Mouse (Mus musculus) kidney, embryonic 16.5 days (tissue): ENCODE measurements at regions not wholly inside any gene's neighbourhood (a gene's known extent, or its start where the extent isn't known, plus 50 kb on each side); places are given as distances from the start of the nearest gene placed in this dataset.
"Not testable (repeated sequence)": the region's sequence is repeated elsewhere in the genome, so short reads cannot be mapped to it uniquely, and the experiment has no call there.

Experiments
- ATAC-seq: fragments of 200-750 bp; cut with Nextera tagmentation; 2 replicates; pipeline ENCODE4 v1.8.0; 2017; ENCODE audit warnings: moderate TSS enrichment; ENCODE audit not compliant: low FRiP score, low TSS enrichment
- H3K27ac ChIP-seq: fragments of 300-500 bp; sonication (generic); 2 replicates; pipeline ENCODE4 v1.5.1; 2014; ENCODE audit warnings: low read length
- H3K27me3 ChIP-seq: fragments of 300-500 bp; sonication (generic); 2 replicates; pipeline ENCODE4 v1.6.1; 2014; ENCODE audit warnings: low read length, control low read depth, mixed read lengths; ENCODE audit not compliant: insufficient read depth
- H3K36me3 ChIP-seq: fragments of 300-500 bp; sonication (generic); 2 replicates; pipeline ENCODE4 v1.6.1; 2014; ENCODE audit warnings: low read length, control low read depth, mixed read lengths; ENCODE audit not compliant: insufficient read depth
- H3K4me1 ChIP-seq: fragments of 300-500 bp; sonication (generic); 2 replicates; pipeline ENCODE4 v1.6.1; 2014; ENCODE audit warnings: low read length, control low read depth, mixed read lengths; ENCODE audit not compliant: insufficient read depth
- H3K4me2 ChIP-seq: fragments of 300-500 bp; sonication (generic); replicated peaks from 2 replicates; pipeline ENCODE4 v1.6.1; 2014; ENCODE audit warnings: low read depth, low read length
- H3K4me3 ChIP-seq: fragments of 300-500 bp; sonication (generic); 2 replicates; pipeline ENCODE4 v1.5.1; 2014; ENCODE audit warnings: mild to moderate bottlenecking, low read length
- H3K9ac ChIP-seq: fragments of 300-500 bp; sonication (generic); replicated peaks from 2 replicates; pipeline ENCODE4 v1.6.1; 2014; ENCODE audit warnings: low read length
- H3K9me3 ChIP-seq: fragments of 300-500 bp; sonication (generic); 2 replicates; pipeline ENCODE4 v1.6.1; 2016; ENCODE audit warnings: low read length, control low read depth
- WGBS: fragments of 180-500 bp; shearing (Covaris S2); extraction: QIAGEN DNeasy Blood & Tissue Kit; methylation state at CpG from one replicate; pipeline ENCODE4 v1.1.7; 2014; 5-methylcytosine and 5-hydroxymethylcytosine counted together

- WGBS, result 52% methylated on average over 2 of the region's 2 CpGs
- not testable (repeated sequence) for H3K9ac ChIP-seq, H3K27me3 ChIP-seq, ATAC-seq, H3K36me3 ChIP-seq, H3K4me1 ChIP-seq, H3K9me3 ChIP-seq, H3K4me2 ChIP-seq, H3K4me3 ChIP-seq, H3K27ac ChIP-seq
These were observed 90.2 kb upstream of the Tns3 start for GRCm38 (mm10) chr11:8754508-8754907.

- 77% methylated on average over 3 of the region's 3 CpGs for WGBS
- H3K9me3 ChIP-seq, H3K4me2 ChIP-seq, H3K4me1 ChIP-seq, H3K36me3 ChIP-seq, ATAC-seq, H3K9ac ChIP-seq, H3K4me3 ChIP-seq, H3K27ac ChIP-seq, H3K27me3 ChIP-seq: not testable (repeated sequence)
These were observed 71.4 kb upstream of the Tns3 start for GRCm38 (mm10) chr11:8735784-8736183.

GRCm38 (mm10) chr11:8727007-8727406 lies 62.7 kb upstream of the Tns3 start:
- H3K9me3 ChIP-seq, result no peaks in the 10 kb centered on the region
- no peaks in the 10 kb centered on the region for H3K27me3 ChIP-seq
- H3K4me3 ChIP-seq, result no peak overlapping the region
- no peak for ATAC-seq
- H3K27ac ChIP-seq, result no peak overlapping the region
- no peak overlapping the region for H3K9ac ChIP-seq
- H3K4me2 ChIP-seq, result no peak overlapping the region
- no peaks in the 10 kb centered on the region for H3K36me3 ChIP-seq
- WGBS, result 97% methylated on average over 5 of the region's 5 CpGs
- H3K4me1 ChIP-seq, result no peaks in the 10 kb centered on the region

GRCm38 (mm10) chr11:8725505-8725904 lies 61.2 kb upstream of the Tns3 start:
- Histone ChIP-seq H3K9ac (no peak overlapping the region), H3K4me1 (no peaks in the 10 kb centered on the region), H3K27me3 (no peaks in the 10 kb centered on the region), H3K9me3 (no peaks in the 10 kb centered on the region), H3K27ac (no peak overlapping the region), H3K36me3 (no peaks in the 10 kb centered on the region), H3K4me3 (no peak overlapping the region), H3K4me2 (no peak overlapping the region)
- 60% methylated on average over 4 of the region's 4 CpGs for WGBS
- ATAC-seq, result no peak

- 41% methylated on average over 5 of the region's 5 CpGs for WGBS
- ATAC-seq, result no peak
- Histone ChIP-seq H3K9ac (no peak overlapping the region), H3K36me3 (no peaks in the 10 kb centered on the region), H3K4me1 (no peaks in the 10 kb centered on the region), H3K4me3 (no peak overlapping the region), H3K4me2 (no peak overlapping the region), H3K27me3 (no peaks in the 10 kb centered on the region), H3K27ac (no peak overlapping the region), H3K9me3 (no peaks in the 10 kb centered on the region)
These were observed 58.8 kb upstream of the Tns3 start for GRCm38 (mm10) chr11:8723102-8723640.

- H3K27ac ChIP-seq, result no peak overlapping the region
- H3K27me3 ChIP-seq, result no peaks in the 10 kb centered on the region
- WGBS, result 83% methylated on average over 11 of the region's 11 CpGs
- H3K36me3 ChIP-seq, result no peaks in the 10 kb centered on the region
- H3K4me2 ChIP-seq, result no peak overlapping the region
- no peaks in the 10 kb centered on the region for H3K9me3 ChIP-seq
- no peak overlapping the region for H3K9ac ChIP-seq
- H3K4me1 ChIP-seq, result peaks cover 27% of the 10 kb centered on the region; the same call in 1 of the 2 replicates
- H3K4me3 ChIP-seq, result no peak overlapping the region
- no peak for ATAC-seq
These were observed 55.1 kb upstream of the Tns3 start for GRCm38 (mm10) chr11:8719211-8719966.

- H3K27ac ChIP-seq, result no peak overlapping the region
- H3K27me3 ChIP-seq, result no peaks in the 10 kb centered on the region
- no peaks in the 10 kb centered on the region for H3K9me3 ChIP-seq
- no peak for ATAC-seq
- no peaks in the 10 kb centered on the region for H3K36me3 ChIP-seq
- H3K4me1 ChIP-seq, result peaks cover 27% of the 10 kb centered on the region; the same call in 1 of the 2 replicates
- H3K4me2 ChIP-seq, result no peak overlapping the region
- no peak overlapping the region for H3K4me3 ChIP-seq
- H3K9ac ChIP-seq, result no peak overlapping the region
- 79% methylated on average over 3 of the region's 3 CpGs for WGBS
These were observed 53.4 kb upstream of the Tns3 start for GRCm38 (mm10) chr11:8717774-8718173.

GRCm38 (mm10) chr11:8716858-8717257 lies 52.5 kb upstream of the Tns3 start:
- WGBS, result 75% methylated on average over 5 of the region's 5 CpGs
- no peak for ATAC-seq

GRCm38 (mm10) chr11:8715775-8716174 lies 51.4 kb upstream of the Tns3 start:
- 65% methylated on average over 2 of the region's 2 CpGs for WGBS
- no peak overlapping the region for H3K4me3 ChIP-seq
- no peak overlapping the region; the same call in 1 of the 2 replicates for H3K9ac ChIP-seq

More at GRCm38 (mm10) chr11:8716858-8717257, 52.5 kb upstream of the Tns3 start:
- Histone ChIP-seq H3K4me2 (no peak overlapping the region), H3K4me3 (no peak overlapping the region), H3K9ac (no peak overlapping the region), H3K4me1 (peaks cover 27% of the 10 kb centered on the region; the same call in 1 of the 2 replicates), H3K27ac (peak overlapping the region; percentile 13), H3K9me3 (no peaks in the 10 kb centered on the region), H3K27me3 (no peaks in the 10 kb centered on the region), H3K36me3 (no peaks in the 10 kb centered on the region)

More at GRCm38 (mm10) chr11:8715775-8716174, 51.4 kb upstream of the Tns3 start:
- no peaks in the 10 kb centered on the region for H3K36me3 ChIP-seq
- H3K4me2 ChIP-seq, result no peak overlapping the region
- H3K9me3 ChIP-seq, result no peaks in the 10 kb centered on the region
- H3K27me3 ChIP-seq, result no peaks in the 10 kb centered on the region
- H3K4me1 ChIP-seq, result peaks cover 27% of the 10 kb centered on the region; the same call in 1 of the 2 replicates
- peak overlapping the region; percentile 57 for H3K27ac ChIP-seq
- ATAC-seq, result no peak
